Mouse (Mus musculus): ENCODE measurements at regions not wholly inside any gene's neighbourhood (a gene's known extent, or its start where the extent isn't known, plus 50 kb on each side); places are given as distances from the start of the nearest gene placed in this dataset.

DNA sequence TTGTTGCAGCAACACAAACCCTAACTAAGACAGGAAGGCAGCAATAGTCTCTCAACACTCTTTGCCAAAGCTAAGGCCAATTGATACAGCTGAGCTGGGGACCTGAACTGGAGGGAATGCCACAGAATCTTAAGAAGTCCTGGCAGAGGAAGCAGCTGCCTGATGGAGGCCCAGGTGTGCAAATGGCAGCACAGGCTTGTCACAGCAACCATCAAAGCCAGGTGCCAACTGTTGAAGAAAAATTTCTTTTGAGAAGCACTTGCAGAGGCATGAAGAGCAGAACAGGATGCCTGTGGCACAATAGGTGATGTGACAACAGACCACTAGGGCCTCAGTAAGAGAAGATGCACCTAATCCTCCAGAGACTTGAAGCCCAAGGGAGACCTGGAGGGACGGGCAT, 378.1 kb downstream of the Gsdmc2 start:
- ChIA-PET POLR2A (no interaction called here), CTCF (interaction anchor here (1.2 kb wide), 1 partner anchor 13 kb away, joined by 3 read pairs; no protein-coding TSS in a partner anchor)
- no peak for TF ChIP-seq CTCF (IDR thresholded peaks at IDR 0.05)
- ATAC-seq (no peak), DNase-seq (ENCODE audit: low read depth, low spot score) (no peak)
- in situ Hi-C loops (cut with MboI; ENCODE audit: low pct_unique_long_range_greater_than_20kb), result no loop called here
- no peaks in the 10 kb centered on the region for H3K27me3 ChIP-seq

- POLR2A ChIA-PET, result no interaction called here
- ATAC-seq (no peak), DNase-seq (ENCODE audit: low read depth, low spot score) (no peak)
- CTCF ChIA-PET, result interaction anchor here (1.9 kb wide), 1 partner anchor 8 kb away, joined by 4 read pairs; no protein-coding TSS in a partner anchor
- TF ChIP-seq CTCF (IDR thresholded peaks at IDR 0.05), result no peak
- in situ Hi-C loops (cut with MboI; ENCODE audit: low pct_unique_long_range_greater_than_20kb), result loop anchor here (5.0 kb wide), 1 partner anchor 35 kb away; no protein-coding TSS in a partner anchor
- H3K27me3 ChIP-seq, result no peaks in the 10 kb centered on the region
These were observed 392.4 kb downstream of the Gsdmc2 start for GRCm38 (mm10) chr15:63452529-63452928.

GRCm38 (mm10) chr15:63446288-63446687, 398.7 kb downstream of the Gsdmc2 start:
- no peaks in the 10 kb centered on the region for H3K27me3 ChIP-seq
- in situ Hi-C loops (cut with MboI; ENCODE audit: low pct_unique_long_range_greater_than_20kb), result no loop called here
- ATAC-seq, result no peak
- no peak for TF ChIP-seq CTCF (IDR thresholded peaks at IDR 0.05)
- CTCF ChIA-PET, result interaction anchor here (2.1 kb wide), 1 partner anchor 9 kb away, joined by 6 read pairs; no protein-coding TSS in a partner anchor
- POLR2A ChIA-PET, result no interaction called here
- DNase-seq (ENCODE audit: low read depth, low spot score), result no peak

- no peak for DNase-seq (ENCODE audit: low read depth, low spot score)
- TF ChIP-seq CTCF (IDR thresholded peaks at IDR 0.05), result no peak
- CTCF ChIA-PET, result interaction anchor here (0.9 to 2.1 kb wide), 3 partner anchors 9 to 40 kb away, joined by 3 to 6 read pairs (median 4); no protein-coding TSS in a partner anchor
- no peak for ATAC-seq
- in situ Hi-C loops (cut with MboI; ENCODE audit: low pct_unique_long_range_greater_than_20kb), result no loop called here
- H3K27me3 ChIP-seq, result no peaks in the 10 kb centered on the region
- POLR2A ChIA-PET, result no interaction called here
These were observed 400.0 kb downstream of the Gsdmc2 start for GRCm38 (mm10) chr15:63445016-63445415.

DNA sequence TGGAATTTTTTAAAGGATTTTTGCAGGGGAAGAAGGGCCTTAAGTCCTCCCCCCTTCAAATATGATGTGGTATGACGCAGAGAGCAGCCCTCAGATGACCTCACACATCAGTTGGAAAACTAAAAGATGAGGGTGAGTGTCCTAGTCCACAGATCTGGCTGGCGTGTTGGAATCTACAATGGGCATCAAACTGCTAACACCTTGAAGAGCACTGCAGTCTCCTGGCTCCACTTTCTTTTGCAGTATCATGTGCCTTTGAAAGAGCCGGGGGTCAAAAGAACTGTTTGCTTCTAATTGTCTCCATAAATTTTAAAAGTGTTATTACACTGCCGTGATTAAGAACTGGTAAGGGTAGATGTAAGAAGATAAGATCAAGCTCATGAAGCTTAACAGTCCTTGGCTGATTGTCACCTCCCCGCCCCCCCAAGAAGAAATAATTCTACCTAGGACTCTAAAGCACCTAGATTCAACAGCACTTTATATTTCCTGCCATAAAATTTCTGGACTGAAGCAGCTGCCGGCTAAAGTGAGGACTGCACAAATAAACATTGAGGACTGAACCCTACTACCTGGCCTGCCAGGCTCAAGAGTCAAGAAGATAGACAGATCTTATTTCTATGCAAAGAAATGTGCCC, 402.7 kb downstream of the Gsdmc2 start:
- DNase-seq (ENCODE audit: low read depth, low spot score) (no peak), ATAC-seq (no peak)
- TF ChIP-seq CTCF (IDR thresholded peaks at IDR 0.05), result no peak
- CTCF ChIA-PET, result no interaction called here
- in situ Hi-C loops (cut with MboI; ENCODE audit: low pct_unique_long_range_greater_than_20kb), result no loop called here
- H3K27me3 ChIP-seq, result no peaks in the 10 kb centered on the region
- POLR2A ChIA-PET, result no interaction called here

GRCm38 (mm10) chr15:63412649-63413048, 432.3 kb downstream of the Gsdmc2 start:
- no peak for DNase-seq (ENCODE audit: low read depth, low spot score)
- POLR2A ChIA-PET, result no interaction called here
- in situ Hi-C loops (cut with MboI; ENCODE audit: low pct_unique_long_range_greater_than_20kb), result no loop called here
- ATAC-seq, result no peak
- H3K27me3 ChIP-seq, result no peaks in the 10 kb centered on the region
- no peak for TF ChIP-seq CTCF (IDR thresholded peaks at IDR 0.05)
- CTCF ChIA-PET, result no interaction called here

GRCm38 (mm10) chr15:63411771-63412118, 433.2 kb downstream of the Gsdmc2 start:
- in situ Hi-C loops (cut with MboI; ENCODE audit: low pct_unique_long_range_greater_than_20kb), result no loop called here
- peak; percentile 91 for ATAC-seq
- no peak for DNase-seq (ENCODE audit: low read depth, low spot score)
- ChIA-PET CTCF (no interaction called here), POLR2A (no interaction called here)
- no peaks in the 10 kb centered on the region for H3K27me3 ChIP-seq
- TF ChIP-seq CTCF (IDR thresholded peaks at IDR 0.05), result no peak

- in situ Hi-C loops (cut with MboI; ENCODE audit: low pct_unique_long_range_greater_than_20kb), result no loop called here
- no peaks in the 10 kb centered on the region for H3K27me3 ChIP-seq
- POLR2A ChIA-PET, result no interaction called here
- DNase-seq (ENCODE audit: low read depth, low spot score) (peak; percentile 61), ATAC-seq (peak; percentile 83)
- no peak for TF ChIP-seq CTCF (IDR thresholded peaks at IDR 0.05)
- CTCF ChIA-PET, result no interaction called here
These were observed 433.8 kb downstream of the Gsdmc2 start for GRCm38 (mm10) chr15:63410994-63411770.

DNA sequence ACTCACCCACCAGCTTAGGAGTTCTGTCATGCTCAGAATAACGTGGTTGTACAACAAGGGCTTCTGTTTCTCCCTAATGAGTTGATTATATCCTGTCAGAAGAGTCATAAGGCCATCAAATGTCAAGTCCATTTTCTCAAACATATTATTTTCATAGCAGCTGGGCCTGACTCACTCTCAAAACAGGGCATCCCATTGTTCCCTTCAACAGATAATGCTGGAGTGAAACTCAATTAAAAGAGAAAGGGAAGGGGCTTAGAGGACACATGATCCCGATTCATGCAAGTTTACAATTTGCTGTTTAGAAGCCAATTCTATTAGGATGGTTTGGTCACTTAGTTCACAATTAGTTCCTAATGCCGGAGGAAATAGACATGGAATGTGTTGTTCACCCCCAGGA, 444.5 kb downstream of the Gsdmc2 start:
- POLR2A ChIA-PET, result no interaction called here
- CTCF ChIA-PET, result no interaction called here

GRCm38 (mm10) chr15:63400011-63400410, 445.0 kb downstream of the Gsdmc2 start:
- no peak for DNase-seq (ENCODE audit: low read depth, low spot score)
- no peaks in the 10 kb centered on the region for H3K27me3 ChIP-seq
- TF ChIP-seq CTCF (IDR thresholded peaks at IDR 0.05), result no peak
- POLR2A ChIA-PET, result no interaction called here
- CTCF ChIA-PET, result no interaction called here
- ATAC-seq, result no peak
- in situ Hi-C loops (cut with MboI; ENCODE audit: low pct_unique_long_range_greater_than_20kb), result no loop called here

More for the DNA sequence above, 444.5 kb downstream of the Gsdmc2 start:
- no peaks in the 10 kb centered on the region for H3K27me3 ChIP-seq
- in situ Hi-C loops (cut with MboI; ENCODE audit: low pct_unique_long_range_greater_than_20kb), result no loop called here
- ATAC-seq (no peak), DNase-seq (ENCODE audit: low read depth, low spot score) (no peak)
- TF ChIP-seq CTCF (IDR thresholded peaks at IDR 0.05), result no peak

DNA sequence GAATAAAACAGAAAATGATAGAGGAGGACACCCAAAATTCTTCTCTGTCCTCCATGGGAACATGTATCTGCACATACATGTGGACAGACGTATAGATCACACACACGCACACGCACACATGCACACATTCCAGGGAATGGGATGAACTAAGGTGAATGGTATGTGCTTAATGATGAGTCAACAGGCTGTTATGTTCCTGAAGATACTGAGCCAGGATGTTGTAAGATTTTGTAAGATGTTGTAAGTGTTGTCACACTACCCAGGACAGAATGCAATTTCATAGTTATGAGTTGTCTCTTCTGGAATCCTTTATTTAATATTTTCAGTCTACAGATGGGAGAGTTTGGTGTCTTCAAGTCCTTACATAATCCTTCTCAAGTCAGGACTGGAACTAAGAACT, 447.5 kb downstream of the Gsdmc2 start:
- CTCF ChIA-PET, result no interaction called here
- POLR2A ChIA-PET, result no interaction called here
- in situ Hi-C loops (cut with MboI; ENCODE audit: low pct_unique_long_range_greater_than_20kb), result no loop called here
- DNase-seq (ENCODE audit: low read depth, low spot score), result no peak
- H3K27me3 ChIP-seq, result no peaks in the 10 kb centered on the region
- TF ChIP-seq CTCF (IDR thresholded peaks at IDR 0.05), result no peak
- ATAC-seq, result no peak

All from Patski (cell line).